Mouse (Mus musculus) forebrain, embryonic 12.5 days (tissue): ENCODE measurements around the gene 2310011J03Rik. TPM values are rescaled to one million over a fixed set of nuclear protein-coding genes. Genes with fewer than 3 reads are reported as not detected.

ENCODE experiments used
- ATAC-seq: fragments of 200-750 bp; cut with Nextera tagmentation; 2 replicates; pipeline ENCODE4 v1.8.0; 2017; ENCODE audit warnings: moderate TSS enrichment; ENCODE audit not compliant: low FRiP score
- H3K27ac ChIP-seq: fragments of 300-500 bp; sonication (generic); 2 replicates; pipeline ENCODE4 v1.5.1; 2016; ENCODE audit warnings: mild to moderate bottlenecking
- H3K27me3 ChIP-seq: fragments of 300-500 bp; sonication (generic); 2 replicates; pipeline ENCODE4 v1.6.1; 2016; ENCODE audit warnings: mild to moderate bottlenecking
- H3K36me3 ChIP-seq: fragments of 300-500 bp; sonication (generic); replicated peaks from 2 replicates; pipeline ENCODE4 v1.6.1; 2016; ENCODE audit warnings: mild to moderate bottlenecking
- H3K4me1 ChIP-seq: fragments of 300-500 bp; sonication (generic); 2 replicates; pipeline ENCODE4 v1.6.1; 2016
- H3K4me2 ChIP-seq: fragments of 300-500 bp; sonication (generic); 2 replicates; pipeline ENCODE4 v1.6.1; 2016; ENCODE audit warnings: mild to moderate bottlenecking, moderate library complexity
- H3K4me3 ChIP-seq: fragments of 300-500 bp; sonication (generic); replicated peaks from 2 replicates; pipeline ENCODE4 v1.5.1; 2016; ENCODE audit warnings: mild to moderate bottlenecking
- H3K9ac ChIP-seq: fragments of 300-500 bp; sonication (generic); 2 replicates; pipeline ENCODE4 v1.6.1; 2016; ENCODE audit warnings: mild to moderate bottlenecking
- H3K9me3 ChIP-seq: fragments of 300-500 bp; sonication (generic); 2 replicates; pipeline ENCODE4 v1.6.1; 2016
- WGBS: fragments of 180-500 bp; shearing (Covaris S2); methylation state at CpG from one replicate; pipeline ENCODE4 v1.1.7; 2016; 5-methylcytosine and 5-hydroxymethylcytosine counted together
- polyA plus RNA-seq: library from polyadenylated mRNA; unstranded; fragments of >200 nt; fragmentation: Nextera tagmentation; extraction: Ambion mirVana; gene quantifications from 2 replicates; pipeline ENCODE4 v1.2.1, GENCODE M21; 2016

Gene 2310011J03Rik
- polyA plus RNA-seq, 1 experiment from 2014 or later: 44.4 TPM

DNA sequence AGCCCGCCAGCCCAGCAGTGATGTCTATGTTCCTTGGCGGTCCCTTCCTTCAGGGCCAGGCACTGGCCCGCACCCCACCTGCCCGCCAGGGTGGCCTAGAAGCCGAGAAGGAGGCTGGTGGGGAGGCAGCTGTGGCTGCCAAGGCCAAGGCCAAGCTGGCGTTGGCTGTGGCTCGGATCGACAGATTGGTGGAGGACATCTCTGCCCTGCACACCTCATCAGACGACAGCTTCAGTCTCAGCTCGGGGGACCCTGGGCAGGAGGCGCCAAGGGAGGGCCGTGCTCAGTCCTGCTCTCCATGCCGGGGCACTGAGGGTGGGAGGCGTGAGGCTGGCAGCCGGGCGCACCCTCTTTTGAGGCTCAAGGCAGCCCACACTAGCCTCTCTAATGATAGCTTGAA lies 8.8 kb downstream of the 2310011J03Rik start:
- no peak for ATAC-seq
- H3K27me3 ChIP-seq: peaks cover 51% of the 10 kb centered on the region
- peaks cover 27% of the 10 kb centered on the region for H3K4me1 ChIP-seq

DNA sequence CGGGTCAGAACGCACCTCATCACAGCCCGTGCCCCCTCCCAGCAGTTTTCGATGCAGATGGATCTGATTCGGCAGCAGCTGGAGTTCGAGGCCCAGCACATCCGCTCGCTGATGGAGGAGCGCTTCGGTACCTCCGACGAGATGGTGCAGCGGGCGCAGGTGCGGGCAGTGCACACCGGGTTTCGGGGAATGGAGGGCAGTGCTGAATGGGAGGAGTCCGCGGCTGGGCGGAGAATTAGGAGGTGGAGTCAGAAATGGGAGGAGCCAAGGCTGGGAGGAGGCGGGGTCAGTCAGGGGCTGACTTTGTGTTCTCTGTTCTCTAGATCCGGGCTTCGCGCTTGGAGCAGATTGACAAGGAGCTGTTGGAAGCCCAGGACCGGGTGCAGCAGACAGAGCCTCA lies 15.5 kb downstream of the 2310011J03Rik start:
- peaks cover 76% of the 10 kb centered on the region for H3K36me3 ChIP-seq
- 0 out of 2 replicates have a peak overlapping the region, but pooled peaks have one; percentile 7 for H3K9ac ChIP-seq
- H3K4me2 ChIP-seq: peak overlapping the region; percentile 24
- no peaks in the 10 kb centered on the region for H3K9me3 ChIP-seq
- peaks cover 18% of the 10 kb centered on the region; the same call in 1 of the 2 replicates for H3K27me3 ChIP-seq
- ATAC-seq: no peak
- H3K4me1 ChIP-seq: peaks cover 51% of the 10 kb centered on the region
- H3K4me3 ChIP-seq: peak overlapping the region; percentile 10; the same call in 1 of the 2 replicates
- 32% methylated on average over 25 of the region's 25 CpGs for WGBS
- no peak overlapping the region for H3K27ac ChIP-seq

More for the DNA sequence above, 8.8 kb downstream of the 2310011J03Rik start:
- Histone ChIP-seq H3K4me3 (peak overlapping the region; percentile 2; the same call in 1 of the 2 replicates), H3K27ac (no peak overlapping the region), H3K4me2 (no peak overlapping the region), H3K36me3 (peaks cover 100% of the 10 kb centered on the region), H3K9me3 (no peaks in the 10 kb centered on the region), H3K9ac (no peak overlapping the region)
- 95% methylated on average over 16 of the region's 16 CpGs for WGBS

DNA sequence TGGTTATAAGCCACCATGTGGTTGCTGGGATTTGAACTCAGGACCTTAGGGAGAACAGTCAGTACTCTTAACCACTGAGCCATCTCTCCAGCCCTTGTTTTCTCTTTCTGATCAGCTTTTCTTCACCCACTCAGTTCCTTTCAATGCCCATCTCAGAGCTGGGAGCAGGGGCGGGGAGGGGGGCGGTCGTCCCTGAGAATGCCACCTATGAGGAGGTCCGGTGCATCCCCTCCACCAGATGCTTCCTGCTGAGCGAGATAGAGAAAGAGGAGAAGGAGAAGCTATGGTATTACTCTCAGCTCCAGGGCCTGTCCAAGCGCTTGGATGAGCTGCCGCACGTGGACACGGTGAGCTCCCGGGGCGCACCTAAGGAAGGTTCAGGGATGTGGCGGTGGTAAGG lies 15.9 kb downstream of the 2310011J03Rik start:
- no peak overlapping the region for H3K27ac ChIP-seq
- WGBS: 36% methylated on average over 12 of the region's 12 CpGs
- H3K36me3 ChIP-seq: peaks cover 72% of the 10 kb centered on the region
- peak overlapping the region; percentile 24 for H3K4me2 ChIP-seq
- peaks cover 55% of the 10 kb centered on the region for H3K4me1 ChIP-seq
- no peak for ATAC-seq
- H3K9ac ChIP-seq: 0 out of 2 replicates have a peak overlapping the region, but pooled peaks have one; percentile 7
- H3K27me3 ChIP-seq: peaks cover 18% of the 10 kb centered on the region; the same call in 1 of the 2 replicates
- H3K9me3 ChIP-seq: no peaks in the 10 kb centered on the region
- H3K4me3 ChIP-seq: peak overlapping the region; percentile 10; the same call in 1 of the 2 replicates

DNA sequence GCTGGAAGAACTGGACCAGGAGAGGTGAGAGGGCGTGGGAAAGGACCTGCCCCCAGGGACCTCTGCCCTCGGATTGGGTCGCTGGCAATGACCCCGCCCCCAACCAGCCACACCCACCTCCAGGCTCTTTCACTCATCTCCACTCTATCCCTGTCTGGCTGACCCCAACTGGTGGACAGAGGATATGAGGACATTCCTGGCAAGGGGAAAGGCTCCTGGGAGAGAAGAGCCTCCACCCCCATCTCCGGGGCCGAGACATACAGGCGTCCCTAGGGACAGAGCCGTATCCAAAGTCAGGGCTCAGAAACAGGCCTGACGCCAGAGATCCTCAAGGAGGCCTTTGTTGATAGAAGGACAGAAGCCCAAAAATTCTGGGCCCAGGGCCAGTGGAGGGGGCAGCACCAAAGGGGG lies 17.9 kb downstream of the 2310011J03Rik start:
- Histone ChIP-seq H3K36me3 (peaks cover 52% of the 10 kb centered on the region), H3K9me3 (no peaks in the 10 kb centered on the region), H3K4me1 (peaks cover 70% of the 10 kb centered on the region), H3K4me2 (peak overlapping the region; percentile 82), H3K27ac (peak overlapping the region; percentile 50; the same call in 1 of the 2 replicates), H3K9ac (peak overlapping the region; percentile 94), H3K27me3 (peaks cover 18% of the 10 kb centered on the region; the same call in 1 of the 2 replicates), H3K4me3 (peak overlapping the region; percentile 60)
- WGBS: 19% methylated on average over 9 of the region's 9 CpGs
- no peak for ATAC-seq

DNA sequence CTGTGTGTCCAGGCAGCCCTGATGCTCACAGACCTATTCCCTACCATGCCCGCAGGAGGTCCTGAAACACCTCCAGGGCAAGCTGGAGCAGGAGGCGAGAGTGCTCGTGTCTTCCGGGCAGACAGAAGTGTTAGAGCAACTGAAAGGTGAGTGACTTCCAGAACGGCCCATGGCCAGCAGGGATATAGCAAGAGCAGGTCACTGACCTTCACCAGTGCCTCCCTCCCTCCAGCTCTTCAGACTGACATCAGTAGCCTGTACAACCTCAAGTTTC lies 18.3 kb downstream of the 2310011J03Rik start:
- peak overlapping the region; percentile 50; the same call in 1 of the 2 replicates for H3K27ac ChIP-seq
- 69% methylated on average over 5 of the region's 5 CpGs for WGBS
- H3K4me1 ChIP-seq: peaks cover 75% of the 10 kb centered on the region
- peak overlapping the region; percentile 82 for H3K4me2 ChIP-seq
- H3K9me3 ChIP-seq: no peaks in the 10 kb centered on the region
- H3K27me3 ChIP-seq: peaks cover 18% of the 10 kb centered on the region; the same call in 1 of the 2 replicates
- peaks cover 47% of the 10 kb centered on the region for H3K36me3 ChIP-seq
- H3K4me3 ChIP-seq: peak overlapping the region; percentile 60
- peak overlapping the region; percentile 94 for H3K9ac ChIP-seq
- ATAC-seq: no peak

DNA sequence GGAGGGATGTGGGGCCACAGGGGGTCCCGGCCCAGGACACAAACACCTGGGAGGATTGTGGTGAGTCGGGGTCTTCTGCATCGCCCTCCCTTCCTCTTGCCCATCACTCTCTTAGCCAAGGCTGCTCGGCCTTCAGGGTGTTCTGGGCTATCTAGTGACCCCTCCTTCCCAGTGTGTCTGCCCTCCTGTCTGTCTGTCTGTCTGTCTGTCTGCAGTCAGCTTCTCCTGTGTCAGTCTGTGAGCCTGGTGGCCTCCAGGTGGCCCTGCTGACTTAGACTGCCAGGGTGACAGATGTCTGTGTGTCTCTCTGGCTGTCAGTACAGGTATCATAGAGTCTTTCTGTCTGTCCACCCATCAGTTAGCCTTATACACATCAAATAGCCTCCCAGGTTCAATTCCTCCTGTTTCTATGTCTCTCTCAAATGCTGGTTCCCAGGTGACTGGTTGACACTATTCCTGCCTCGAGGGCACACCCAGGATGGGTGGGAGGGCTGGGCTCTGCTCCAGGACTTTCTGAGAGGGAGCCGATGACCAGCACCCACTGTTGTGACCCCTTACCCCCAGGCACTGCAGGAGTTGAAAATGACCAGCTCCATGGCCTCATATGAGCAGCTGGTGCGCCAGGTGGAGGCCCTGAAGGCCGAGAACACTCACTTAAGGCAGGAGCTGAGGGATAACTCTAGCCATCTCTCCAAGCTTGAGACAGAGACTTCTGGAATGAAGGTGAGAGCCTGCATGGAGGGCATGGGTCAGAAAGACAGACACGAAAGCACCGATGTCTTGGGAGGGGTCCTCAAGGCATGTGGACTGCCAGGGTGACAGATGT lies 18.9 kb downstream of the 2310011J03Rik start:
- H3K27ac ChIP-seq: peak overlapping the region; percentile 95
- peaks cover 42% of the 10 kb centered on the region for H3K36me3 ChIP-seq
- WGBS: 78% methylated on average over 10 of the region's 10 CpGs
- no peaks in the 10 kb centered on the region for H3K9me3 ChIP-seq
- peak overlapping the region; percentile 94 for H3K9ac ChIP-seq
- peak overlapping the region; percentile 82 for H3K4me2 ChIP-seq
- peaks cover 18% of the 10 kb centered on the region; the same call in 1 of the 2 replicates for H3K27me3 ChIP-seq
- peaks cover 81% of the 10 kb centered on the region for H3K4me1 ChIP-seq
- ATAC-seq: no peak
- peak overlapping the region; percentile 60 for H3K4me3 ChIP-seq

DNA sequence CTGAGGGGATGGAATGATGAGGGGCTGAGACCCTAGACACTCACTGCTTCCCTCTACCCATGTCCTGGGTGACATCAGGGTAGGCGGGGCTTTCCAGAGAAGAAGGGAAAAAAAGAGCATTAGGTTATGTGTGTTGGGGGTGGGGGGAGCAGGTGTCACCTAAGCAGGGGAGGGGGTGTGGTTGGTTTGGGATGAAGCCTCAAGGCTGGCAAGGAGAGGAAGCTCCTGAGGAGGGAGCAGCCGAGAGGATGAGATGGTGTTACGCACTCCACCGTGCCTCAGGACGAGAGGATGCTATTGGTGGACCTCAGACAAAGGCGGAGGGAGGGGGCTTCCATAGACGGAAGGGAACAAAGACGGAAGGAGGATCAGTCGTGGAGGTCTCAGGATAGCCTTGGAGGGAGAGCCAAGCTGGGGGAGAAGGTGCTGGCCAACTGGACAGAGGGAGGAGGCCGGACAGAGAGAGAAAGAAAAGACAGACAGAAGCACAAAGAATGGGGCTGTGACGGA lies 19.6 kb downstream of the 2310011J03Rik start:
- peak overlapping the region; percentile 60 for H3K4me3 ChIP-seq
- H3K27ac ChIP-seq: peak overlapping the region; percentile 95
- WGBS: 8% methylated on average over 11 of the region's 11 CpGs
- peaks cover 35% of the 10 kb centered on the region for H3K36me3 ChIP-seq
- ATAC-seq: peak; percentile 81
- peaks cover 18% of the 10 kb centered on the region; the same call in 1 of the 2 replicates for H3K27me3 ChIP-seq
- H3K9me3 ChIP-seq: no peaks in the 10 kb centered on the region
- peak overlapping the region; percentile 94 for H3K9ac ChIP-seq
- peak overlapping the region; percentile 82 for H3K4me2 ChIP-seq
- H3K4me1 ChIP-seq: peaks cover 85% of the 10 kb centered on the region

DNA sequence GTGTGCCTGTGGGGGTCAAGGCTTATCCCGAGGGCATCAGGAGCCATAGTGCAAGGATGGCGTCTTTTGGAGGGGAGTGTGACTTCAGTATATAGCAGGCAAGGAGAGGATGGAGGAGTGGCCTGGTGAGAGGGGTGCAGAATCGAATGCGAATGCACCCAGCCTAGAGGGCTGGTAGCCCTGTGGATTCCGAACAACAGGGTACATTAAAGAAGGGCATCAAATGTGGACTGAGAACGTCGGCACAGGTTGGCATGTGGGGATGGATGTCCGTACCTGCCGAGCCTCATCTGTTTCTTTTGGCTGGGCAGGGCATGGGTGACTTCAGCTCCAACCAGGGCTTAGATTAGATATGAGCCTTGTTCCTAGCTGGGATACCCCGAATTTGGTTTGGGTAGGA lies 20.5 kb downstream of the 2310011J03Rik start:
- H3K27ac ChIP-seq: peak overlapping the region; percentile 95
- peaks cover 28% of the 10 kb centered on the region for H3K36me3 ChIP-seq
- peak overlapping the region; percentile 94 for H3K9ac ChIP-seq
- H3K27me3 ChIP-seq: peaks cover 15% of the 10 kb centered on the region; the same call in 1 of the 2 replicates
- H3K9me3 ChIP-seq: no peaks in the 10 kb centered on the region
- ATAC-seq: no peak
- peak overlapping the region; percentile 82 for H3K4me2 ChIP-seq
- peaks cover 89% of the 10 kb centered on the region for H3K4me1 ChIP-seq
- 45% methylated on average over 10 of the region's 10 CpGs for WGBS
- H3K4me3 ChIP-seq: peak overlapping the region; percentile 60

DNA sequence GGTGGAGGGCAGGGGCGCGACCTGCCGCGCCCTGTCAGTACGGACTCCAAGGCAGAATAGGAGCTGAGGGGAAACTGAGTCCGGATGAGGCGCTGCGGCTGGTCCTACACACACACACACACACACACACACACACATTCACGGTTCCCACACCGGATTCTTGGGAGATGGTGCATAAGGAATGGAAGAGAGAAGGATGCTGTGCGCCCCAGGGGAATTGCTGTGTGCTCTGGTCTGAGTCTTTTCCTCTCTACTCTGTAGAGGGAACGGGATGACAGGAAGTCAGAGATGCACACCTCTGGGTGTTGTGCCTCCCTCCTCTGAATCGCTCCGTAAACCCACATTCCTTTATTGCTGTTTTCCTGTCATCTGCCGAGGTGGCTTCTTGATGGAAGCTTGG lies 21.0 kb downstream of the 2310011J03Rik start:
- no peaks in the 10 kb centered on the region for H3K9me3 ChIP-seq
- peak overlapping the region; percentile 94 for H3K9ac ChIP-seq
- H3K4me3 ChIP-seq: peak overlapping the region; percentile 60
- no peak for ATAC-seq
- peak overlapping the region; percentile 95 for H3K27ac ChIP-seq
- H3K4me2 ChIP-seq: peak overlapping the region; percentile 82
- peaks cover 14% of the 10 kb centered on the region; the same call in 1 of the 2 replicates for H3K27me3 ChIP-seq
- H3K4me1 ChIP-seq: peaks cover 85% of the 10 kb centered on the region
- H3K36me3 ChIP-seq: peaks cover 28% of the 10 kb centered on the region
- WGBS: 3% methylated on average over 15 of the region's 15 CpGs

DNA sequence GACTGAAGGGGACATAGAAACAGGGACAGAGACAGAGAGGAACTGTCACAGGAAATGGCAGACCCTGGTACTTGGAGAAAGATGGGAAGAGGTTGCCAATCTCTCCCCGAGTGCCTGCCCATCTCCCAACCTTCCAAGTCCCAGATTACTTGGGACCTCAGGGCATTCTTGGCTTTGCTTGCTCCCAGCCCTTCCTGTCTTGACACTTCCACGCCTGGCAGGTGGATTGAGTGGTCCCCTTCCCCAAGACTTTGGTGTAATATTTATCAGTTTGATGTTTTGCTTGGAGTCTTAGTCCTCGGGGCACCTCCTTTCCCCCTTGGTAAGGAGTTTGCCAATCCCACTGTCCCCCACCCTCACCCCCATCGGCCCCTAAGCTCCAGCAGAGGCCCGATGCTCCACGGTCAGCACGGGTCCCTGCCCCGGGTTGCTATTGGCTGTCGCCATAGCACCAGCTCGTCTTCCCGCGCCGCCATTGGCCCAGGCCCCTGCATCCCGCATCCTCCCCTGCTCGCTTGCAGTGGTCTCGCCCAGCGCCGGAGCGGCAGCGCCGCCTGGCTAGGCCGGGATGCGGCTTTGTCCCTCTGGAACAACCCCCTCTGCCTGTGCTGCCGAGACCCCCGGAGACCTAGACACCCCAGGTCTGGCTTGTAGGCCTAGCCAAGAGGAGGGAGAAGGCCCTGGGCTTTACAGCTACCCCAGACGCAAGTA lies 21.6 kb downstream of the 2310011J03Rik start:
- peak overlapping the region; percentile 60 for H3K4me3 ChIP-seq
- peak overlapping the region; percentile 95 for H3K27ac ChIP-seq
- H3K4me1 ChIP-seq: peaks cover 90% of the 10 kb centered on the region
- no peaks in the 10 kb centered on the region for H3K9me3 ChIP-seq
- WGBS: 3% methylated on average over 26 of the region's 26 CpGs
- H3K4me2 ChIP-seq: peak overlapping the region; percentile 82
- ATAC-seq: peak; percentile 84
- peak overlapping the region; percentile 94 for H3K9ac ChIP-seq
- peaks cover 14% of the 10 kb centered on the region; the same call in 1 of the 2 replicates for H3K27me3 ChIP-seq
- peaks cover 33% of the 10 kb centered on the region for H3K36me3 ChIP-seq

DNA sequence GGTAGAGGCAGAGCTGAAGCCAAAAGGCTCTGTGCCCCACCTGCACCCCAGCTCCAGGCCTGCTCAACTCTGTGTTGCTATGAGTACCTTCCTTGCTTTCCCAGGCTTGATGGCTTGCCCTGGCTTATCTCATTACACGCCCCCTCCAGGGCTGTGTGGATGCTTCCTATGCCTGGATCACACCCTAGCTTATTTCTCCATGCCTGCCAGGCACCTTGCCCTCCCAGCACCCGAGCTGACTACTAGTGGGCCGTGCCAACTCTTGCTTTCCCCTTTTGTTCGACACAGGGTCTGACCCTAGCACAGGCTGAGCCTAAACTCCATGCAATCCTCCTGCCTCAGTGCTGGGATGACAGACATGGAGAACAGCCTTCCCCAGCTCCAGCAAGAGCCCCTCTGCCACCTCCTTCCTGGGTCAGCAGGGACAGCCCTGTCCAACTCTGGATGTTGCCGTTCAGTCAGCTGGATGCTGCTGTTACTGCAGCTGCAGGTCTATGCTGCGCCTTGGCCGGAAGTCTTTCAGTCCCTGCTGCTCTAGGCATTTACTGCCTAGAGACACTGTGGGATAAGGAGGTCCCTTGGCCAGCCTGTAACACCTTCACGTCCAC lies 22.7 kb downstream of the 2310011J03Rik start:
- no peaks in the 10 kb centered on the region for H3K9me3 ChIP-seq
- H3K4me1 ChIP-seq: peaks cover 88% of the 10 kb centered on the region
- H3K27ac ChIP-seq: peak overlapping the region; percentile 95; the same call in 1 of the 2 replicates
- WGBS: 77% methylated on average over 8 of the region's 8 CpGs
- no peak for ATAC-seq
- H3K36me3 ChIP-seq: peaks cover 28% of the 10 kb centered on the region
- H3K4me2 ChIP-seq: peak overlapping the region; percentile 82
- 0 out of 2 replicates have a peak overlapping the region, but pooled peaks have one; percentile 60 for H3K4me3 ChIP-seq
- H3K27me3 ChIP-seq: peaks cover 14% of the 10 kb centered on the region; the same call in 1 of the 2 replicates
- H3K9ac ChIP-seq: peak overlapping the region; percentile 12; the same call in 1 of the 2 replicates
